Mouse (Mus musculus): ENCODE results near the gene Slain1.

DNA sequence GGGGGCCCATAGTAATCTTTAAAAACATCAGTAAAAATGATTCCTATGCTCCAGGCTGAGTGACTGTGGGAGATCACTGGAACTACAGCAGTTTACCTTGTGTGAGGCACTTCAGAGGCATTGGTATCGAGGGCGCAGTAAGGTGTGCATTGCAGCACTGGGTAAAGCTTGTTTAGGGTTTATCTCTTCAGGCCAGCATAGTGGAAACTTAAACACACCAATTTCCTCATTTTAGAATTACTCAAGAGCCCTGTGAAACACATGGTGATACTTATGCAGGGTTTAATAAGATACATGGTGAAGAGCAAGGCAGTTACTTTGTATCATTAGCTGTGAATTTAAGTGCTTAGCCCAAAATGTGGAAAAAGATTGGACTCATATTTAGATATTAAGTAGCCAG lies 37.0 kb downstream of the Slain1 start:
- no peak for TF ChIP-seq CTCF (IDR thresholded peaks at IDR 0.05; ENCODE audit: low read depth)
- no peak for TF ChIP-seq EP300 (IDR thresholded peaks at IDR 0.05; ENCODE audit: low read depth)
